Mouse (Mus musculus): Measurements from ENCODE around the gene Cars2. TPM values are rescaled to one million over a fixed set of nuclear protein-coding genes. Genes with fewer than 3 reads are reported as not detected.

Cars2 gene
- polyA plus RNA-seq, 1 experiment = 19.0 TPM

GRCm38 (mm10) chr8:11464707-11464964 lies 85.9 kb downstream of the Cars2 start:
- no peak overlapping the region for H3ac ChIP-seq (ENCODE audit: control insufficient read depth, insufficient read length, low read depth)
- no peaks in the 10 kb centered on the region for H3K79me2 ChIP-seq (ENCODE audit: control insufficient read depth, insufficient read depth)
- H3K27me3 ChIP-seq (ENCODE audit: control insufficient read depth, insufficient read depth, insufficient read length) = no peaks in the 10 kb centered on the region
- TF ChIP-seq MYOG (IDR thresholded peaks at IDR 0.05; ENCODE audit: control insufficient read depth, extremely low read depth, insufficient read length) = no peak
- no peak for TF ChIP-seq FOSL1 (IDR thresholded peaks at IDR 0.05; ENCODE audit: insufficient read depth, low read length, poor library complexity, severe bottlenecking)
- TF ChIP-seq USF1 (IDR thresholded peaks at IDR 0.05; ENCODE audit: low read depth) = no peak
- no peak for TF ChIP-seq MYOD1 (IDR thresholded peaks at IDR 0.05; ENCODE audit: control insufficient read depth, insufficient read length, low read depth)
- no peak overlapping the region for H3K4me3 ChIP-seq (ENCODE audit: insufficient read depth, poor library complexity, severe bottlenecking)
- no peaks in the 10 kb centered on the region for H3K79me3 ChIP-seq (ENCODE audit: low read depth)
- no peaks in the 10 kb centered on the region for H3K36me3 ChIP-seq (ENCODE audit: control insufficient read depth, insufficient read depth)

Other genes starting within 250 kb of the Cars2 start
- 68.8 TPM for gene Col4a2, start 238.0 kb downstream of the Cars2 start, polyA plus RNA-seq (2012; fragmentation: generic; extraction: Trizol)
- gene Col4a1, start 238.0 kb downstream of the Cars2 start, polyA plus RNA-seq (2012; fragmentation: generic; extraction: Trizol) = 74.7 TPM
- 2.1 TPM for gene Rab20, start 72.1 kb downstream of the Cars2 start, polyA plus RNA-seq (2012; fragmentation: generic; extraction: Trizol)
- gene Naxd, start 53.3 kb downstream of the Cars2 start, polyA plus RNA-seq (2012; fragmentation: generic; extraction: Trizol) = 51.0 TPM
- 22.3 TPM for gene Ing1, start 4.8 kb upstream of the Cars2 start, polyA plus RNA-seq (2012; fragmentation: generic; extraction: Trizol)
- 26.2 TPM for gene Ankrd10, start 85.0 kb upstream of the Cars2 start, polyA plus RNA-seq (2012; fragmentation: generic; extraction: Trizol)
- gene 1700016D06Rik, start 150.3 kb upstream of the Cars2 start, polyA plus RNA-seq (2012; fragmentation: generic; extraction: Trizol) = not detected
- 16.8 TPM for gene Arhgef7, start 176.9 kb upstream of the Cars2 start, polyA plus RNA-seq (2012; fragmentation: generic; extraction: Trizol)